Mouse (Mus musculus): ENCODE measurements around the gene Nid1.

Gene Nid1

GRCm38 (mm10) chr13:13548431-13549190 is 111.3 kb downstream of the Nid1 start:
- no peak for DNase-seq

- peak; percentile 49 to 58 for DNase-seq
Measured at GRCm38 (mm10) chr13:13549687-13550660, 112.6 kb downstream of the Nid1 start.

GRCm38 (mm10) chr13:13552020-13552419 is 114.7 kb downstream of the Nid1 start:
- no peak for DNase-seq

- DNase-seq = no peak
Measured at GRCm38 (mm10) chr13:13553660-13554059, 116.3 kb downstream of the Nid1 start.

GRCm38 (mm10) chr13:13555196-13555595 is 117.8 kb downstream of the Nid1 start:
- DNase-seq = no peak

- DNase-seq = no peak
Measured at GRCm38 (mm10) chr13:13557001-13557743, 119.8 kb downstream of the Nid1 start.

GRCm38 (mm10) chr13:13558251-13558650 is 120.9 kb downstream of the Nid1 start:
- no peak for DNase-seq

- DNase-seq = peak in 1 of 2 experiments; percentile 41
Measured at GRCm38 (mm10) chr13:13558900-13559299, 121.5 kb downstream of the Nid1 start.
